Mouse (Mus musculus): ENCODE measurements around the gene Ralgds. TPM values are rescaled to one million over a fixed set of nuclear protein-coding genes. Genes with fewer than 3 reads are reported as not detected.
A peak's percentile ranks its signal among the peaks of the same experiment; 100 is the strongest.

The Ralgds gene
- total and polyA plus RNA-seq, 3 experiments: 4.1 to 11.4 (median 6.6) TPM

DNA sequence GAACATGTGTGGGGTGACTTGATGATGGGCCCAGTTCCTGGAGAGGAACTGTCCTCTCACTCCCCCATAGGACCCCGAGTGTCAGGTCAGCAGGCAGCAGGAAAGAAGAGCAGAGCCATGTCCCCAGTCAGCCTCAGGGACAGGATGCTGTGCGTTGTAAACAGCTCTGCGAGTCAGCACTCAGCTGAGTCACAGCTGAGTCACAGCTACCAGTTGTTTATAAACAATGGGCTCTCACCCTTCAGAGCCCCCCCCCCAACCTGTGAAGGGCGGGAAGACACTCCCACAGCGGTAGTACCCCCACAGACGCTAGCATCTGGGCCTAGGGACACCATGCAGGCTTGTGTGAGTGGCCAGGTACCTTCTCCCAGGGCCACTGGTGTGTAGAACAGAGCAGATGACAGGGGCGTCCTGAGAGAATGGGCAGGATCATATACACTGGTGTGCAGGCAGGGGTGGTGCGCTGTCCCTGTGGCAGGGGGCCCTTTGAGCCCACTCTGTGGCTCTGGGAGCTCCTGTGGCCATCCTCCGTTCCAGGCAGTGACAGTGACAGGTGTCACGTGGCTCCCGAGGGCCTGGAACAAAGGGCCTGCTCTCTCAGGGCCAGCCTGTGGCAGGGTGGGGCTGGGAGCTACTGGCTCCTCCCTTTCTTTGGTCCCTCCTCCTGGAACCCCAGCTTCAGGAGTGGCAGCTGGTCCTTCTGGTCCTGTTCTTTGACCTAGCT lies 12.5 kb downstream of the Ralgds start:
- H3K27ac ChIP-seq (ENCODE audit: insufficient read depth, low read depth): peak overlapping the region; percentile 95
- no peaks in the 10 kb centered on the region for H3K9me3 ChIP-seq (replicated peaks; ENCODE audit: low read length)
- peaks cover 35 to 82% of the 10 kb centered on the region in 2 experiments for H3K4me1 ChIP-seq (ENCODE audit: control insufficient read depth in 1 of 2, insufficient read depth in 2 of 2)
- H3K9ac ChIP-seq (ENCODE audit: insufficient read depth, low read depth): peak overlapping the region; percentile 8; the same call in 1 of the 2 replicates
- H3K27me3 ChIP-seq (replicated peaks): no peaks in the 10 kb centered on the region
- TF ChIP-seq E2F4 (IDR thresholded peaks at IDR 0.05; ENCODE audit: insufficient replicate concordance, low read depth, low read length) (no peak), NRF1 (IDR thresholded peaks at IDR 0.05; ENCODE audit: low read depth, low read length) (no peak), ZNF384 (IDR thresholded peaks at IDR 0.05; ENCODE audit: low read depth, low read length) (no peak), MEF2A (IDR thresholded peaks at IDR 0.05; ENCODE audit: borderline replicate concordance, low read depth, low read length) (no peak), MAX (IDR thresholded peaks at IDR 0.05; ENCODE audit: low read length) (peak; percentile 35; the same call in 1 of the 2 replicates), ETS1 (conservative IDR thresholded peaks at IDR 0.05; ENCODE audit: low read depth, low read length) (peak; percentile 49; the same call in 1 of the 2 replicates), UBTF (IDR thresholded peaks at IDR 0.05; ENCODE audit: low read depth, low read length) (no peak), MAFK (IDR thresholded peaks at IDR 0.05; ENCODE audit: insufficient replicate concordance, low read length) (peak; percentile 59; the same call in 1 of the 2 replicates), ZMIZ1 (IDR thresholded peaks at IDR 0.05; ENCODE audit: low read depth, low read length) (no peak), USF2 (conservative IDR thresholded peaks at IDR 0.05; ENCODE audit: low read depth, low read length) (peak; percentile 68), MXI1 (IDR thresholded peaks at IDR 0.05; ENCODE audit: low read depth, low read length) (peak; percentile 79), SIN3A (IDR thresholded peaks at IDR 0.05; ENCODE audit: low read length) (peak; percentile 46; the same call in 1 of the 2 replicates), USF1 (IDR thresholded peaks at IDR 0.05; ENCODE audit: low read depth, low read length) (peak; percentile 83), BHLHE40 (IDR thresholded peaks at IDR 0.05; ENCODE audit: low read depth, low read length) (peak; percentile 64)
- in situ Hi-C loops (cut with MboI; ENCODE audit: low pct_ligation_motif_present, low pct_unique_long_range_greater_than_20kb, low sequenced_read_pairs): no loop called here
- peak overlapping the region; percentile 46 for H3K4me2 ChIP-seq (ENCODE audit: insufficient read depth, low read depth, poor library complexity, severe bottlenecking)
- peak; percentile 70 for DNase-seq (ENCODE audit: extremely low read depth)
- peaks cover 0 to 8% of the 10 kb centered on the region in 2 experiments for H3K36me3 ChIP-seq (replicated peaks in 1 of 2; ENCODE audit: control insufficient read depth in 1 of 2, insufficient read depth in 1 of 2, low read length in 1 of 2)
- peak overlapping the region in 2 of 3 experiments; percentile 13 to 16 for H3K4me3 ChIP-seq (replicated peaks in 1 of 3; ENCODE audit: low read depth in 2 of 3, low read length in 2 of 3, poor library complexity in 1 of 3)
- dilution Hi-C loops (cut with MboI; ENCODE audit: extremely low pct_ligation_motif_present, extremely low pct_unique_long_range_greater_than_20kb, low sequenced_read_pairs): no loop called here
- no peaks in the 10 kb centered on the region for H3K79me2 ChIP-seq (replicated peaks; ENCODE audit: control insufficient read depth, extremely low read depth, insufficient read depth, poor library complexity, severe bottlenecking)

DNA sequence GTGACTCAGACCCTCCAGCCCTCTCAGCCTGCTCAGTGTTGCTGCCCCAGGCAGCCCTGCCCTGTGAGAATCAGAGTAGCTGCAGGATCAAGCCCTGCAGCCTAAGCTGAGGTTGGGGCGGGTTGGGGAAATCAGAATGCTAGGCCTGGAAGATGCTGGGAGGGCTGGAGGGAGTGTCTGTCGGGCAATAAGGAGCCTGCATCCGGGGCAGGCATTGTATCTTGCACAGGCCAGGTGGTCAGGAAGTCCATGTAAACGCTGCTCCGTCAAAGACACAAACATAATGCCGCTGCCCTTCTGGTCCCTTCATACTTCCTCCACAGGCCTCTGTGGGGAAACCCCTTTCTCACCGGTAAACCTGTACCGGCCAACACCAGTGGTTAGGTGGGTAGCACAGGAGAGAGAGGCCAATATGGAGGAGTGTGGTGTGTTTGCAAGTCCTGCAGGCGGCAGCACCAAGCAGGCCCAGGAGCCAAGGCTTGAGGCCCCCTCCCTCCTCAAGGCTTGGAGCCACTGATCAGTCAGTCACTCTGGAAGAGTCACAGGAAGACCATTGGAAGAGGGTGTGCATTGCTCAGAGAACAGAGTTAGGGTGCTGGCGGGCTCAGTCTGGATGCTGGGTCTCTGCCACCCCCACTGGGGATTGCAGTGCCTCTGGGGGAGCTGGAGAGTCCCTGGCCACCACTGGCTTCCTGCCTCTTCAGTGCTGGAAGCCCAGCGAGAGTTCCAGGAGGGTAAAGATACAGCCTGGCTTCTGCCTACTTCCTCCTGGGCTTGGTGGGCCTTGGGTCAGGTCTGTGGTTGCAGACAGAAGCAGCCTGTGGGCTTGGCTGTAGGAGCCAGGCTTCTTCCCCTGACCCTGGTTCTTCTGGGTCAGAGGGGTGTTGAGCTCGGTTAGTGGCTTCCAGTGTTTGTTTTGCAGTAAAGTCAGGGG lies 13.3 kb downstream of the Ralgds start:
- H3K4me3 ChIP-seq (replicated peaks in 1 of 3; ENCODE audit: low read depth in 2 of 3, low read length in 2 of 3, poor library complexity in 1 of 3): peak overlapping the region in 2 of 3 experiments; percentile 4 to 13
- H3K9me3 ChIP-seq (replicated peaks; ENCODE audit: low read length): no peaks in the 10 kb centered on the region
- dilution Hi-C loops (cut with MboI; ENCODE audit: extremely low pct_ligation_motif_present, extremely low pct_unique_long_range_greater_than_20kb, low sequenced_read_pairs) (no loop called here), in situ Hi-C loops (cut with MboI; ENCODE audit: low pct_ligation_motif_present, low pct_unique_long_range_greater_than_20kb, low sequenced_read_pairs) (no loop called here)
- no peaks in the 10 kb centered on the region for H3K27me3 ChIP-seq (replicated peaks)
- 0 out of 2 replicates have a peak overlapping the region, but pooled peaks have one; percentile 8 for H3K9ac ChIP-seq (ENCODE audit: insufficient read depth, low read depth)
- peak overlapping the region; percentile 46 for H3K4me2 ChIP-seq (ENCODE audit: insufficient read depth, low read depth, poor library complexity, severe bottlenecking)
- peaks cover 35 to 82% of the 10 kb centered on the region in 2 experiments for H3K4me1 ChIP-seq (ENCODE audit: control insufficient read depth in 1 of 2, insufficient read depth in 2 of 2)
- H3K79me2 ChIP-seq (replicated peaks; ENCODE audit: control insufficient read depth, extremely low read depth, insufficient read depth, poor library complexity, severe bottlenecking): no peaks in the 10 kb centered on the region
- peak overlapping the region; percentile 95 for H3K27ac ChIP-seq (ENCODE audit: insufficient read depth, low read depth)
- peaks cover 0 to 8% of the 10 kb centered on the region in 2 experiments for H3K36me3 ChIP-seq (replicated peaks in 1 of 2; ENCODE audit: control insufficient read depth in 1 of 2, insufficient read depth in 1 of 2, low read length in 1 of 2)
- peak; percentile 82 for DNase-seq (ENCODE audit: extremely low read depth)
- TF ChIP-seq ETS1 (conservative IDR thresholded peaks at IDR 0.05; ENCODE audit: low read depth, low read length) (peak; percentile 10; the same call in 1 of the 2 replicates), NRF1 (IDR thresholded peaks at IDR 0.05; ENCODE audit: low read depth, low read length) (peak; percentile 26; the same call in 1 of the 2 replicates), EP300 (IDR thresholded peaks at IDR 0.05; ENCODE audit: low read length) (no peak; the same call in 1 of the 2 replicates), E2F4 (IDR thresholded peaks at IDR 0.05; ENCODE audit: insufficient replicate concordance, low read depth, low read length) (no peak), POLR2A (IDR thresholded peaks at IDR 0.05; ENCODE audit: low read depth, low read length) (no peak), ZMIZ1 (IDR thresholded peaks at IDR 0.05; ENCODE audit: low read depth, low read length) (no peak), BHLHE40 (IDR thresholded peaks at IDR 0.05; ENCODE audit: low read depth, low read length) (no peak), ZC3H11A (IDR thresholded peaks at IDR 0.05; ENCODE audit: low read depth, low read length) (no peak), RAD21 (IDR thresholded peaks at IDR 0.05; ENCODE audit: low read depth, low read length) (peak; percentile 56), USF1 (IDR thresholded peaks at IDR 0.05; ENCODE audit: low read depth, low read length) (no peak), PAX5 (IDR thresholded peaks at IDR 0.05; ENCODE audit: low read length) (no peak), KAT2A (IDR thresholded peaks at IDR 0.05; ENCODE audit: insufficient replicate concordance, low read length) (no peak), TCF12 (IDR thresholded peaks at IDR 0.05; ENCODE audit: low read depth, low read length) (peak; percentile 81), NELFE (IDR thresholded peaks at IDR 0.05; ENCODE audit: low read depth, low read length) (0 out of 2 replicates have a peak, but pooled peaks have one; percentile 33), IRF4 (IDR thresholded peaks at IDR 0.05; ENCODE audit: low read depth, low read length) (peak; percentile 65), RCOR1 (conservative IDR thresholded peaks at IDR 0.05; ENCODE audit: low read depth, low read length) (no peak), SIN3A (IDR thresholded peaks at IDR 0.05; ENCODE audit: low read length) (no peak), USF2 (conservative IDR thresholded peaks at IDR 0.05; ENCODE audit: low read depth, low read length) (no peak), ZNF384 (IDR thresholded peaks at IDR 0.05; ENCODE audit: low read depth, low read length) (no peak), CHD1 (IDR thresholded peaks at IDR 0.05; ENCODE audit: low read depth, low read length) (no peak), JUND (conservative IDR thresholded peaks at IDR 0.05; ENCODE audit: low read depth, low read length) (no peak)

All from CH12.LX (cell line).